Mouse (Mus musculus) kidney, embryonic 15.5 days (tissue): ENCODE measurements around the gene Hyal3. TPM values are rescaled to one million over a fixed set of nuclear protein-coding genes. Genes with fewer than 3 reads are reported as not detected.

ENCODE experiments used
- ATAC-seq: fragments of 200-750 bp; cut with Nextera tagmentation; replicated peaks from 2 replicates; pipeline ENCODE4 v1.8.0; 2017; ENCODE audit warnings: moderate TSS enrichment; ENCODE audit not compliant: low FRiP score
- H3K27ac ChIP-seq: fragments of 300-500 bp; sonication (generic); 2 replicates; pipeline ENCODE4 v1.5.1; 2015; ENCODE audit warnings: mild to moderate bottlenecking, inconsistent platforms
- H3K27me3 ChIP-seq: fragments of 300-500 bp; sonication (generic); 2 replicates; pipeline ENCODE4 v1.6.1; 2015; ENCODE audit warnings: inconsistent platforms
- H3K36me3 ChIP-seq: fragments of 300-500 bp; sonication (generic); 2 replicates; pipeline ENCODE4 v1.6.1; 2015; ENCODE audit warnings: inconsistent platforms
- H3K4me1 ChIP-seq: fragments of 300-500 bp; sonication (generic); 2 replicates; pipeline ENCODE4 v1.6.1; 2015; ENCODE audit warnings: inconsistent platforms
- H3K4me2 ChIP-seq: fragments of 300-500 bp; sonication (generic); 2 replicates; pipeline ENCODE4 v1.6.1; 2015; ENCODE audit warnings: moderate library complexity, mild to moderate bottlenecking, inconsistent platforms
- H3K4me3 ChIP-seq: fragments of 300-500 bp; sonication (generic); replicated peaks from 2 replicates; pipeline ENCODE4 v1.5.1; 2015; ENCODE audit warnings: mild to moderate bottlenecking, inconsistent platforms
- H3K9ac ChIP-seq: fragments of 300-500 bp; sonication (generic); 2 replicates; pipeline ENCODE4 v1.6.1; 2015; ENCODE audit warnings: mild to moderate bottlenecking, inconsistent platforms
- H3K9me3 ChIP-seq: fragments of 300-500 bp; sonication (generic); replicated peaks from 2 replicates; pipeline ENCODE4 v1.6.1; 2016; ENCODE audit warnings: inconsistent platforms
- WGBS: fragments of 180-500 bp; shearing (Covaris S2); methylation state at CpG from one replicate; pipeline ENCODE4 v1.1.7; 2015; ENCODE audit warnings: mixed read lengths; 5-methylcytosine and 5-hydroxymethylcytosine counted together
- polyA plus RNA-seq: library from polyadenylated mRNA; unstranded; fragments of >200 nt; fragmentation: Nextera tagmentation; extraction: Ambion mirVana; gene quantifications from 2 replicates; pipeline ENCODE4 v1.2.1, GENCODE M21; 2015

Gene Hyal3
- polyA plus RNA-seq, 1 experiment from 2014 or later = 1.3 TPM

DNA sequence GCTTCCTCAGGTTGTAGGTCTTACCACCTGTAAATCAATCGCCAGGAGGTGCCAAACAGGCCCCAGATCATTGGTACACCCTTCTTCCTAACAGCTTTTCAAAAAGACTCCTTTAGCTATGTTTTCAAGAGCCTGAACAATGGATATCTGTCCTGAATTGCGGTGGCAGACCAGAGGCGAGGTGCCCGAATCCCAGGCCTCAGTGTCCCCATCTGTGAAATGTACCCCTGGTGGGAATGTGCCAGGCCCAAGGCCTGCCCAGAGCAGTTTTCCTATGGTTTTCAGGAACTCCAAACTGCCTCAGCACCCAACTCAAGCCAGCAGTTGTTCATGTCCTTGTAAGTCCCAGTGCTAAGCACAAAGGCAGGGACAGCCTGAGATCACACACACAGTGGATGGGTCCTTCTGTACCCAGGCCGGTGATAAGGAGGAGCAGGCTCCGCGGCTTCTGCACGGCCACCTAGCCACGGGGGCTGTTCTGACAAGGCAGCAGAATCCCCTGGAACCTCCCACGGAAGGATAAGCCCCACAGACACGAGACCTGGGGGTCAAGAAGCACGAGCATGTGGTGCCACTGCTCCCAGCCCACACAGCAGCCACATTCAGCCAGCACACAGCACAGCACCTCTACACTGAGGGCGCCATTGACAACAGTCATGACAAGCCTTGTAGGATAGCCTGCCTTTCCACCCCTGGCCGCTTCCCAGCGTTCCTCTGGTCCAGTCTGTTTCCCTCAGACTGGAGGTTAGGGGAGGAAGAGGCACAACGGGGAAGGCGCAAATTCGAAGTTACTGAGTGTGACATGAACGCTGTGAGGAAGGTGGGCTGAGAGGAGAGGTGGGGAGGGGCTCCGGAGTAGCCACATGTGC is 47.0 kb downstream of the Hyal3 start:
- 33% methylated on average over 20 of the region's 20 CpGs for WGBS
- no peaks in the 10 kb centered on the region for H3K9me3 ChIP-seq
- H3K4me3 ChIP-seq = 0 out of 2 replicates have a peak overlapping the region, but pooled peaks have one; percentile 11
- ATAC-seq = no peak
- H3K4me1 ChIP-seq = peaks cover 86% of the 10 kb centered on the region
- peaks cover 33% of the 10 kb centered on the region for H3K36me3 ChIP-seq
- peak overlapping the region; percentile 37 for H3K9ac ChIP-seq
- no peaks in the 10 kb centered on the region for H3K27me3 ChIP-seq
- H3K27ac ChIP-seq = peak overlapping the region; percentile 92
- peak overlapping the region; percentile 96 for H3K4me2 ChIP-seq

GRCm38 (mm10) chr9:107628721-107629410 is 48.2 kb downstream of the Hyal3 start:
- H3K4me3 ChIP-seq = peak overlapping the region; percentile 11; the same call in 1 of the 2 replicates
- 43% methylated on average over 14 of the region's 15 CpGs for WGBS

DNA sequence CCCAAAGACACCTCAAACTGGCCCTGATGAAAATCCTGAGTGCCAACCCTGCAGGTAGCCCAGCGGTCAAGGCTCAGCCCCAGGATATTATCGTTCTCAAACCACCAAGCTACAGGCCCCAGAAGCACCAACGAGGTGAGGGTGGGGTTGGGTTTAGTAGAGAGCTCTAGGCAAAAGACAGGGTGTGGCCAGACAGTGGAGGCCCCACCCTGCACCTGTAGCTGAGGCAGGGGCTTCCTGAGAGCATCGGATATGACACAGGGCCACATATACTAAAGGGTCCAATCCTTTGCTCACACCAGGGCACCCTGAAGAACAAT is 48.8 kb downstream of the Hyal3 start:
- ATAC-seq = no peak
- Histone ChIP-seq H3K27ac (peak overlapping the region; percentile 92), H3K4me2 (peak overlapping the region; percentile 96), H3K9me3 (no peaks in the 10 kb centered on the region), H3K27me3 (no peaks in the 10 kb centered on the region), H3K4me3 (0 out of 2 replicates have a peak overlapping the region, but pooled peaks have one; percentile 11), H3K9ac (0 out of 2 replicates have a peak overlapping the region, but pooled peaks have one; percentile 14), H3K36me3 (peaks cover 25% of the 10 kb centered on the region), H3K4me1 (peaks cover 90% of the 10 kb centered on the region)
- 19% methylated on average over 4 of the region's 4 CpGs for WGBS

More at GRCm38 (mm10) chr9:107628721-107629410, 48.2 kb downstream of the Hyal3 start:
- peak; percentile 20; the same call in 1 of the 2 replicates for ATAC-seq
- H3K4me2 ChIP-seq = peak overlapping the region; percentile 96
- peak overlapping the region; percentile 92 for H3K27ac ChIP-seq
- no peaks in the 10 kb centered on the region for H3K9me3 ChIP-seq
- peaks cover 26% of the 10 kb centered on the region for H3K36me3 ChIP-seq
- H3K9ac ChIP-seq = peak overlapping the region; percentile 30; the same call in 1 of the 2 replicates
- H3K27me3 ChIP-seq = no peaks in the 10 kb centered on the region
- peaks cover 90% of the 10 kb centered on the region for H3K4me1 ChIP-seq

- H3K4me2 ChIP-seq = peak overlapping the region; percentile 96
- peaks cover 19% of the 10 kb centered on the region; the same call in 1 of the 2 replicates for H3K36me3 ChIP-seq
- H3K9ac ChIP-seq = peak overlapping the region; percentile 97; the same call in 1 of the 2 replicates
- no peaks in the 10 kb centered on the region for H3K27me3 ChIP-seq
- no peak for ATAC-seq
- 17% methylated on average over 14 of the region's 14 CpGs for WGBS
- H3K27ac ChIP-seq = peak overlapping the region; percentile 92
- H3K4me3 ChIP-seq = 0 out of 2 replicates have a peak overlapping the region, but pooled peaks have one; percentile 6
- no peaks in the 10 kb centered on the region for H3K9me3 ChIP-seq
- peaks cover 84% of the 10 kb centered on the region for H3K4me1 ChIP-seq
These were observed 49.3 kb downstream of the Hyal3 start for GRCm38 (mm10) chr9:107629901-107630425.

DNA sequence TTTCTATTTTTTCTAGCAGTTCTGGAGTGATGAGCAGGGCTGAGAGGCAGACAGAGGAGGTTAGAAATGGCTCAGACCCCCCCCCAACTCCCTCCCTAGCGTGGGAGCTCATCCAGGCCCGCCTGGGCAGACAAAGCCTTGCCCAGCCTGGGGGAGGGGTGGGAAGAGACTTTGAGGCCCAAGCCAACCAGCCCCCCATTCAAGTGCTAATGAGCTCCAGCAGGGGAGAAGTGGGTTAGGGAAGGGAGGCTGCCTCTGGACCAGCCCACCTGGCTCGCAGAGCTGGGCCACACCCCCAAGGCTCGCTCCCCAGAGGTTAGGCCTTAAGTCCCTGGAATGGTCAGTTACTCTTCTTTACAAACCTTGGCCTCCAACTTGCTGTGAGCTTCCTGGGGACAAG is 50.0 kb downstream of the Hyal3 start:
- peaks cover 13% of the 10 kb centered on the region; the same call in 1 of the 2 replicates for H3K36me3 ChIP-seq
- no peaks in the 10 kb centered on the region for H3K9me3 ChIP-seq
- peaks cover 82% of the 10 kb centered on the region for H3K4me1 ChIP-seq
- no peaks in the 10 kb centered on the region for H3K27me3 ChIP-seq
- no peak for ATAC-seq
- peak overlapping the region; percentile 97; the same call in 1 of the 2 replicates for H3K9ac ChIP-seq
- peak overlapping the region; percentile 96 for H3K4me2 ChIP-seq
- H3K27ac ChIP-seq = peak overlapping the region; percentile 92
- peak overlapping the region; percentile 6; the same call in 1 of the 2 replicates for H3K4me3 ChIP-seq
- 20% methylated on average over 4 of the region's 4 CpGs for WGBS

DNA sequence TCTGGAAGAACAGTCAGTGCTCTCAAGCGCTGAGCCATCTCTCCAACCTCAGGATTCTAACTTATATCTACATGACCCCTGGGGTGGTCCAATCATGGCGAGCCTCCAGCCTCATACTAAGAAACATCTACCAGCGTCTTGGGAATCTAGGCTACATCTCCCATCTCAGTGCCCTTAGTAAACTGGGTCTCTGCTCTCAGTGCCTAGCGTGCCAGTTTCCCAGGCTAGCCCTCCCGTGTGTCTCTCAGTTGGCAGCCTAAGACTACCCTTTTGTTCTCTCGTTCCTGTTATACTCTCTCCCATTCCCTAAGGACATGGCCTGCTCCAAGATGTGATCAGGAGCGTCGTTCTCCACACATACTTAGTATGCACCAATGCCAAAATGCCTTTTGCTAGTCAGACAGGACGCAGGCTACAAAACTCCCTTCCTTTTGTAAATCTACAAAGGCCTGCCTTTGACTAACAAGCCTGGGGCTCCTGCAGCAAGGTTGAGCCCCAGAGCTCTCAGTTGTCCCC is 50.8 kb downstream of the Hyal3 start:
- H3K4me2 ChIP-seq = peak overlapping the region; percentile 96
- ATAC-seq = no peak
- H3K36me3 ChIP-seq = peaks cover 8% of the 10 kb centered on the region; the same call in 1 of the 2 replicates
- H3K4me1 ChIP-seq = peaks cover 84% of the 10 kb centered on the region
- no peaks in the 10 kb centered on the region for H3K27me3 ChIP-seq
- H3K9ac ChIP-seq = peak overlapping the region; percentile 97; the same call in 1 of the 2 replicates
- peak overlapping the region; percentile 93; the same call in 1 of the 2 replicates for H3K4me3 ChIP-seq
- 71% methylated on average over 9 of the region's 9 CpGs for WGBS
- peak overlapping the region; percentile 92 for H3K27ac ChIP-seq
- no peaks in the 10 kb centered on the region for H3K9me3 ChIP-seq

- Histone ChIP-seq H3K4me1 (peaks cover 82% of the 10 kb centered on the region), H3K4me2 (peak overlapping the region; percentile 96), H3K9me3 (no peaks in the 10 kb centered on the region), H3K27ac (peak overlapping the region; percentile 92), H3K27me3 (no peaks in the 10 kb centered on the region), H3K4me3 (peak overlapping the region; percentile 93; the same call in 1 of the 2 replicates), H3K36me3 (peaks cover 8% of the 10 kb centered on the region; the same call in 1 of the 2 replicates), H3K9ac (peak overlapping the region; percentile 97)
- 89% methylated on average over 8 of the region's 8 CpGs for WGBS
- no peak for ATAC-seq
These were observed 51.2 kb downstream of the Hyal3 start for GRCm38 (mm10) chr9:107631861-107632260.

GRCm38 (mm10) chr9:107632478-107632877 is 51.9 kb downstream of the Hyal3 start:
- Histone ChIP-seq H3K9me3 (no peaks in the 10 kb centered on the region), H3K9ac (peak overlapping the region; percentile 97), H3K4me1 (peaks cover 81% of the 10 kb centered on the region), H3K4me3 (peak overlapping the region; percentile 93), H3K27me3 (no peaks in the 10 kb centered on the region), H3K4me2 (peak overlapping the region; percentile 96), H3K36me3 (peaks cover 8% of the 10 kb centered on the region; the same call in 1 of the 2 replicates), H3K27ac (peak overlapping the region; percentile 92)
- ATAC-seq = no peak
- 64% methylated on average over 6 of the region's 6 CpGs for WGBS

DNA sequence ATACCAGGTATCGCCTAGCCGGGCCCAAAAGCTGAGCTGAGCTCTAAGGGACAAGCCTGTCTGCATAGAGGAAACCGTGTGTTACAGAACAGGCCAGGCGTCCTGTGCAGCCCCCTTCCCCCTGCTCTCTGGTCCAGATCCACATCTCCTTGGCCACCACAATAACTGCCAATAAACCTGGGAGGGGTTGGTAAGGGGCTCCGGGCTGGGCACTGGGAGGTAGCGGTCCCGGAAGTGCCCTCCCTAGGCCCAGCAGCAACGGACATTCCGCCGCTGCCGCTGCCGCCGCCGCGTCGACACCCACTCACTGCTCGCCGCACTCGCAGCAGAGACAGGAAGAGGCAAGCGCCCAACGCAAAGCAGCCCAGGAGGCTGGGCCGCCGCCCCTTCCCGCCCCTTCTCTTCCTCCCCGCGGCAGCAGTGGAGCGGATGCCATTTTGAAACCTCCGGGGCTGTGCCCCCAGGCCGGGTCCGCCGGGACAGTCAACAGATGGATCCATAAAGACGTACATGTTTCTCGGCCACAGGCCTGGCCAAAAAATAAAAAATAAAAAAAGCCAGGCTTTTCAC is 52.6 kb downstream of the Hyal3 start:
- peak; percentile 14; the same call in 1 of the 2 replicates for ATAC-seq
- Histone ChIP-seq H3K4me2 (peak overlapping the region; percentile 96), H3K9ac (peak overlapping the region; percentile 97), H3K27ac (peak overlapping the region; percentile 92), H3K36me3 (peaks cover 8% of the 10 kb centered on the region; the same call in 1 of the 2 replicates), H3K27me3 (no peaks in the 10 kb centered on the region), H3K9me3 (no peaks in the 10 kb centered on the region), H3K4me1 (peaks cover 74% of the 10 kb centered on the region), H3K4me3 (peak overlapping the region; percentile 93)
- under 1% methylated on average over 32 of the region's 33 CpGs for WGBS

- WGBS = 3% methylated on average over 15 of the region's 15 CpGs
- Histone ChIP-seq H3K27me3 (no peaks in the 10 kb centered on the region), H3K4me1 (peaks cover 67% of the 10 kb centered on the region), H3K9me3 (no peaks in the 10 kb centered on the region), H3K4me2 (peak overlapping the region; percentile 96), H3K36me3 (peaks cover 8% of the 10 kb centered on the region; the same call in 1 of the 2 replicates), H3K27ac (peak overlapping the region; percentile 92), H3K9ac (peak overlapping the region; percentile 97), H3K4me3 (peak overlapping the region; percentile 93)
- no peak for ATAC-seq
These were observed 53.2 kb downstream of the Hyal3 start for GRCm38 (mm10) chr9:107633661-107634405.
